Mouse (Mus musculus): Measurements from ENCODE around the gene Tmem245. TPM values are rescaled to one million over a fixed set of nuclear protein-coding genes. Genes with fewer than 3 reads are reported as not detected.

Tmem245 gene
- 2.8 and 3.5 TPM in 2 replicates for polyA plus RNA-seq (2015; fragmentation: Nextera tagmentation; extraction: Ambion mirVana)

- peak within 1 kb of the TSS; percentile 87 for H3K9ac ChIP-seq
- WGBS (ENCODE audit: insufficient replicate concordance): under 1% methylated on average over 107 of the region's 107 CpGs
- peak; percentile 96 for ATAC-seq (ENCODE audit: low read depth)
- H3K4me1 ChIP-seq (replicated peaks): peaks cover 51% of the 10 kb centered on the region
- no peaks in the 10 kb centered on the region for H3K9me3 ChIP-seq (replicated peaks)
- H3K27me3 ChIP-seq: no peaks in the 10 kb centered on the region
- peak within 1 kb of the TSS; percentile 84 for H3K4me3 ChIP-seq (replicated peaks)
- DNase-seq: peak; percentile 89
- no peaks in the 10 kb centered on the region for H3K36me3 ChIP-seq
- peak within 1 kb of the TSS; percentile 65 for H3K27ac ChIP-seq
- H3K4me2 ChIP-seq: peak within 1 kb of the TSS; percentile 92
Measured at GRCm38 (mm10) chr4:56946641-56947640, at the start of gene Tmem245. TSS of gene Tmem245 (minus strand) at chr4:56947437.

DNA sequence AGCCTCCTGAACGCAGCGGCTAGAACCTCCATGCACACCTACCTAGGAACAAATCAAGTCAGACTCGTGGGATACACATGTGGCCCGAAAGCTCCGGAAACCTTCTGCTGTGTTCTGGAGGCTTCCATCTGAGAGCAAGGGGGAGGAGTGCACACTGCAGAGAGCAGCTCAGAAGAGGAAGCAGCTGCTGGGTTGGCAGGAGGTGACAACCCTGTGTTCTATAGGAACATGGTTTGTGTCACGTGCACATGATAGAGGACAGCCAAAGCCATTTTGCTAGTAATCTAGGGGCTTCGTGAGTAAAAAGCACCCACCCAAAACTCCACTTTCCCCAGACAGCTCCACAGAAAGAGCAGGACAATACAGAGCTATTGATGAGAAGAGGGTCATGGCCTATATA lies 46.1 kb upstream of the Tmem245 start:
- Histone ChIP-seq H3K36me3 (no peaks in the 10 kb centered on the region), H3K9me3 (replicated peaks) (no peaks in the 10 kb centered on the region), H3K9ac (no peak overlapping the region), H3K4me3 (replicated peaks) (no peak overlapping the region), H3K4me2 (no peak overlapping the region), H3K27ac (no peak overlapping the region), H3K4me1 (replicated peaks) (0 out of 2 replicates have a peak, but pooled peaks cover 3% of the 10 kb centered on the region), H3K27me3 (peaks cover 44% of the 10 kb centered on the region)
- DNase-seq (no peak), ATAC-seq (ENCODE audit: low read depth) (no peak)
- 55% methylated on average over 7 of the region's 7 CpGs for WGBS (ENCODE audit: insufficient replicate concordance)

- Histone ChIP-seq H3K9ac (no peak overlapping the region), H3K36me3 (no peaks in the 10 kb centered on the region), H3K27ac (no peak overlapping the region), H3K4me2 (no peak overlapping the region), H3K4me3 (replicated peaks) (no peak overlapping the region), H3K27me3 (peaks cover 54% of the 10 kb centered on the region), H3K9me3 (replicated peaks) (no peaks in the 10 kb centered on the region), H3K4me1 (replicated peaks) (0 out of 2 replicates have a peak, but pooled peaks cover 3% of the 10 kb centered on the region)
- DNase-seq: no peak
- no peak for ATAC-seq (ENCODE audit: low read depth)
- WGBS (ENCODE audit: insufficient replicate concordance): 48% methylated on average over 2 of the region's 2 CpGs
Measured at GRCm38 (mm10) chr4:56991951-56992350, 44.7 kb upstream of the Tmem245 start.

- Histone ChIP-seq H3K27ac (no peak within 1 kb of the TSS), H3K27me3 (peaks cover 54% of the 10 kb centered on the region), H3K4me1 (replicated peaks) (0 out of 2 replicates have a peak, but pooled peaks cover 3% of the 10 kb centered on the region), H3K4me3 (replicated peaks) (peak within 1 kb of the TSS; percentile 49), H3K9me3 (replicated peaks) (no peaks in the 10 kb centered on the region), H3K36me3 (no peaks in the 10 kb centered on the region), H3K9ac (no peak within 1 kb of the TSS), H3K4me2 (peak within 1 kb of the TSS; percentile 66)
- no peak for ATAC-seq (ENCODE audit: low read depth)
- WGBS (ENCODE audit: insufficient replicate concordance): 4% methylated on average over 42 of the region's 44 CpGs
- no peak for DNase-seq
Measured at GRCm38 (mm10) chr4:56990215-56990584, 43.0 kb upstream of the Tmem245 start, which contains the start of gene Frrs1l. TSS of gene Frrs1l (minus strand) at chr4:56990391.

DNA sequence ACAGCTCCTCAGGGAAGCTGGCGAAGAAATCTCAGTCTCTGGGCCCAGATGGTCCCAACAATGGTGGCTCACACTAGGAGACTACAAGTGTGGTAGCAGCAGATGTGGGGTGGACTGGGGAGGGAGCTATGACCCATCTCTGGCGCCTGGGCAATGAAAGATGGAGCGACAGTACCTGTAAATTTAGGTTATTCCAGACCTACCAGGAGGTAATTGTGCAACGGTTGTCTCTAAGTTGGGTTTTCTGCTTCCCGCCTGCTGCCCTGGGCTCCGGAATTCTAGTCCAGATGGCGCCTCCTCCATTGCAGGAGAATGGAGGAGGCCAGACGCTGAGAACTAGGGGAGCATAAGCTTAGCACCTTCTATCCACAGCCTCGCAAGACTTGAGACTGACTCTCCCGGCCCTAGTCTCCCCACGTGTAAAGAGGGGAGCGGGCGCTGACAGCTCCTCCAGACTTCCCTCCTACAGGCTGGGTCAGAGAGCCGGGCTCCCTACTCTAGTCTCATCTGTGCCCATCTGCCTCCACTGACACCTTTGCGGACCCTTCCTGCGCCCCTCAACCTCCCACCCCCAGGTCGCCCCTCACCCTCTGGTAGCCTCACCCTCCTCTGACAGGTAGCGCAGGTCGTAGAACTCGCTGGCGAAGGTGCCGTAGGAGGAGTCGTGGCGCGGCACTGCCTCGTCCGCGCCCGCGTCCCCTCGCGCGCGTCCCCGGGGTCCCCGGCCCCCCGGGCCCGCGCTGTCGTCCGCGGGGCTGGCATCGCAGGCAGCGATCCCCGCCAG lies 42.4 kb upstream of the Tmem245 start:
- DNase-seq (no peak), ATAC-seq (ENCODE audit: low read depth) (no peak)
- peaks cover 54% of the 10 kb centered on the region for H3K27me3 ChIP-seq

GRCm38 (mm10) chr4:56965586-56966179 lies 18.4 kb upstream of the Tmem245 start:
- Histone ChIP-seq H3K36me3 (no peaks in the 10 kb centered on the region), H3K9me3 (replicated peaks) (no peaks in the 10 kb centered on the region), H3K27me3 (no peaks in the 10 kb centered on the region), H3K27ac (no peak overlapping the region), H3K4me1 (replicated peaks) (no peaks in the 10 kb centered on the region), H3K4me3 (replicated peaks) (no peak overlapping the region), H3K4me2 (no peak overlapping the region), H3K9ac (no peak overlapping the region)
- no peak for DNase-seq
- 28% methylated on average over 7 of the region's 7 CpGs for WGBS (ENCODE audit: insufficient replicate concordance)
- no peak for ATAC-seq (ENCODE audit: low read depth)

More for the DNA sequence above, 42.4 kb upstream of the Tmem245 start:
- no peaks in the 10 kb centered on the region for H3K9me3 ChIP-seq (replicated peaks)
- no peak overlapping the region for H3K9ac ChIP-seq
- 5% methylated on average over 33 of the region's 45 CpGs for WGBS (ENCODE audit: insufficient replicate concordance)
- H3K36me3 ChIP-seq: no peaks in the 10 kb centered on the region
- peak overlapping the region; percentile 49 for H3K4me3 ChIP-seq (replicated peaks)
- H3K27ac ChIP-seq: no peak overlapping the region
- peak overlapping the region; percentile 66 for H3K4me2 ChIP-seq
- H3K4me1 ChIP-seq (replicated peaks): 0 out of 2 replicates have a peak, but pooled peaks cover 3% of the 10 kb centered on the region

DNA sequence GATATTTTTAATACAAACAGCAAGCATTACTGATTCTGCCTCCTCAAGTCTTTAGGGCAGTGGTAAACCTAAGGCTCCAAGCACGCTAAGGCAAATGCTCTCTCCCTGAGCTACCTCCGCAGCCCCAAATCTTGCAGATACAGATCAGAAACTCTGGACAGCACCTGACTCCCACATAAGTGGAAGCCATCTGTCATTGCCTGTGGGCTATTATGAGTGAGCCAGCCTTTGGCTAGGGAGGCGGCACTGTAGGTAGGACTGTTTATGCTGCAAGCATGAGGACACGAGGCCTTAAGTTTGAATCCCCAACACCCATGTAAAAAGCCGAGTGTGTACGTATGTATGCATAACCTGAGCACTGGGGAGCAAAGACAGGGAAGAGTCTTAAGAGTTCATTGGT lies 16.4 kb upstream of the Tmem245 start:
- no peak for DNase-seq
- 75% methylated on average over 6 of the region's 6 CpGs for WGBS (ENCODE audit: insufficient replicate concordance)
- H3K9ac ChIP-seq: no peak overlapping the region
- H3K27me3 ChIP-seq: no peaks in the 10 kb centered on the region
- H3K36me3 ChIP-seq: no peaks in the 10 kb centered on the region
- H3K4me3 ChIP-seq (replicated peaks): no peak overlapping the region
- ATAC-seq (ENCODE audit: low read depth): no peak
- H3K27ac ChIP-seq: no peak overlapping the region
- H3K9me3 ChIP-seq (replicated peaks): no peaks in the 10 kb centered on the region
- no peaks in the 10 kb centered on the region for H3K4me1 ChIP-seq (replicated peaks)
- no peak overlapping the region for H3K4me2 ChIP-seq

DNA sequence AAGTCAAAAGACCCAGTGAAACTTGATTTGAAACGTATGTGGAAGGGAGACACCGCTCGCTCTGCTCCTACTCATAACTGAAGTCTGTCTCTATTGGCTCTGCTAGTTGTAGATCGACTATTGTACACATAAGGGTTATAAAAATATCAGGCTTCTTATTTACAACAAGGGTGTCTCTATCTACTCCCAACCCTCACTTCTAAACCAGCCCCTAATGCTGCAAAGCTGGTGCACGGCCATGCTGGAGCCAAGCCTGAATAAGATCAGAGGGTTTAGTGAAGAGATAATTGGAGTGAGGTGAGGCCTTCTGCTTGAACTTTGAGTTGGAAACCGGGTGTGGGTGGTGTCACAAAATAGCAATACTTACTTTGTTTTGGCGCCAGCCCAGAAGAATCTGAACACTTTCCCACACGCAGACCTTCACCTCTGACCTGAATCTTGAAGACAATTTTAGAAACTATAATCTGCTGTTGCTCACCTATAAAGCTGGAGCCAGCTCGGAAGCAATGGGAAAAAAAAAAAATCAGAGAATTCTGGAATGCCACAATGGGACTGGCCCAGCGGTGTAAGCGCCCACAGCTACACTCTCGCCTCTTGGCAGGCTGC lies 14.2 kb upstream of the Tmem245 start:
- Histone ChIP-seq H3K4me1 (replicated peaks) (0 out of 2 replicates have a peak, but pooled peaks cover 2% of the 10 kb centered on the region), H3K9ac (no peak overlapping the region), H3K9me3 (replicated peaks) (no peaks in the 10 kb centered on the region), H3K27me3 (no peaks in the 10 kb centered on the region), H3K4me2 (no peak overlapping the region), H3K4me3 (replicated peaks) (no peak overlapping the region), H3K27ac (no peak overlapping the region), H3K36me3 (no peaks in the 10 kb centered on the region)
- ATAC-seq (ENCODE audit: low read depth): no peak
- WGBS (ENCODE audit: insufficient replicate concordance): 72% methylated on average over 12 of the region's 12 CpGs
- DNase-seq: no peak

DNA sequence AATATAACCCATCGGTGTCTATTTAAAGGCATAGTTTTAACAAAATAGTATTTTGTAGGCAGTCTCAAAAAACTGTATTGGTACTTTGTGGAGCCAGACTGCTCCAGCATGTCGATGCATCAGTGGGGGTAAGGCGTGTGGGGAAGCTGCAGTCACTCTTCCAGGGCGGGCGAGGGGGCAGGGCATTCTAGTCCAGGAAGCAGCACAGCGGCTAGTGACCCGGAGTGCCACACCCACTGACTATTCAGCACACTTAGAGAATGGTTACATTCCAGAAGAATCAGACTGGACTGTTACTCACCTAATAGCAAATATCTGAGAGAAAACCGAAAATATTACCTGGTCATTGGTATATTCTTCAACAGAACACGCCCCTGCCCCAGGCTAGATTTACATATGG lies 10.3 kb upstream of the Tmem245 start:
- no peak for ATAC-seq (ENCODE audit: low read depth)
- WGBS (ENCODE audit: insufficient replicate concordance): 27% methylated on average over 9 of the region's 9 CpGs

DNA sequence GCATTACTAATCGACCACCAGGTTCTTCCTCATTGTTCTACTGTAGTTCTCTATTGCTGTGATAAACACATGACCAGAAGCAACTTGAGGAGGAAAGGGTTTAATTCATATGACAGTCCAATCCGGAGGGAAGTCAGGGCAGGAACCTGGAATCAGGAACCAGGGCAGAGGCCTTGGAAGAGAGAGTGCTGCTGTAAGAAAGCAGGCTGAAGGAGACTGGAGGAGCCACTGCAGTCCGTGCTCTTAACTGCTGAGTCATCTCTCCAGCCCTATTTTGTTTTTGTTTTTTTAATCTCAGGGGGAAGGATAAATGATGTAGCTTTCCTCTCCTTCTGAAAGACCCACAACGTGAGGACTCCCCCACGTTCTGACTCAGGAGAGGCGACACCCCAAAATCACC lies 6.0 kb upstream of the Tmem245 start:
- H3K9me3 ChIP-seq (replicated peaks): no peaks in the 10 kb centered on the region
- H3K9ac ChIP-seq: no peak overlapping the region
- DNase-seq (no peak), ATAC-seq (ENCODE audit: low read depth) (no peak)
- no peak overlapping the region for H3K27ac ChIP-seq
- H3K4me1 ChIP-seq (replicated peaks): peaks cover 6% of the 10 kb centered on the region; the same call in 1 of the 2 replicates
- 43% methylated on average over 6 of the region's 6 CpGs for WGBS (ENCODE audit: insufficient replicate concordance)
- no peaks in the 10 kb centered on the region for H3K27me3 ChIP-seq
- H3K36me3 ChIP-seq: no peaks in the 10 kb centered on the region
- no peak overlapping the region for H3K4me3 ChIP-seq (replicated peaks)
- H3K4me2 ChIP-seq: no peak overlapping the region

More for the DNA sequence above, 10.3 kb upstream of the Tmem245 start:
- DNase-seq: no peak
- Histone ChIP-seq H3K4me1 (replicated peaks) (0 out of 2 replicates have a peak, but pooled peaks cover 3% of the 10 kb centered on the region), H3K4me3 (replicated peaks) (no peak overlapping the region), H3K9me3 (replicated peaks) (no peaks in the 10 kb centered on the region), H3K27ac (no peak overlapping the region), H3K27me3 (no peaks in the 10 kb centered on the region), H3K9ac (no peak overlapping the region), H3K36me3 (no peaks in the 10 kb centered on the region), H3K4me2 (no peak overlapping the region)
